Comparison of ENCODE assay signal across 9 mouse cellular contexts in the genomic region with DNA sequence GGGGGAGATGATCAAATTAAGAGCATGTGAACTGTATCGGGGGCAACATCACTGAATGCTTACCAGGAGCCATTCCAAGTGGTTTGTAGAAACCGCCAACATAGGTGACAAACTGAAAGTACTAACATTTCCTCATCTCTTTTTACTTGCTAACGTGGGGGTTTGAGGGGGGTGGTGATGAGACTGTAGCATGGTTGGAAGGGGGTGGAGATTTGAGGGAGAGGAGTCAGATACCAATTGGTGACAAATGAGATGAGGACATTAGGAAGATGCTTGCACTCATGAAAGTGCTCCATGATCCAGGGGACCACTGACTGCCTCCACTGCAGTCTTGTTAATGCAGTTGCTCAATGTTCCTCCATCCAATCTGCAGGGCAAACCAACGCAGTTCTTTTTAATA. TPM values are rescaled to one million over a fixed set of nuclear protein-coding genes. Genes with fewer than 3 reads are reported as not detected.
A peak's percentile ranks its signal among the peaks of the same experiment; 100 is the strongest.
DNase-seq lines count a peak whose midpoint lies in the region; ATAC-seq and TF ChIP-seq lines count a peak whose summit lies in the region.
"Had no signal": no experiment of that assay in that cellular context is flagged by ENCODE, and none has a peak within 500 bp of the region (broad histone marks: within the 10 kb centered on the region; RNA-seq: fewer than 3 reads in every experiment).

No protein-coding gene starts in this region.

- peak overlapping the region; percentile 65 for H3K4me3 ChIP-seq in heart, embryonic 10.5 days
- H3K4me3 ChIP-seq in lung, embryonic 14.5 days (ENCODE audit: low read depth, low read length): no peak overlapping the region
- no peak overlapping the region for H3K4me3 ChIP-seq in lung, adult 2 months (replicated peaks; ENCODE audit: extremely low read depth, low read depth, low read length)
- peak overlapping the region; percentile 76 for H3K4me3 ChIP-seq in hindbrain, embryonic 16.5 days (ENCODE audit: low read length)
- H3K4me3 ChIP-seq in olfactory bulb, adult 2 months (ENCODE audit: insufficient read depth, low read depth, low read length): 0 out of 2 replicates have a peak overlapping the region, but pooled peaks have one; percentile 5

- H3K9me3 ChIP-seq in heart, embryonic 10.5 days: no peaks in the 10 kb centered on the region
- no peaks in the 10 kb centered on the region for H3K9me3 ChIP-seq in lung, embryonic 14.5 days (ENCODE audit: low read depth, low read length)
- no peaks in the 10 kb centered on the region for H3K9me3 ChIP-seq in hindbrain, embryonic 16.5 days (ENCODE audit: control insufficient read depth, low read length)
- H3K9me3 ChIP-seq: lung, embryonic 15.5 days had no signal

- peaks cover 67% of the 10 kb centered on the region for H3K27me3 ChIP-seq in heart, embryonic 10.5 days (ENCODE audit: insufficient read depth, poor library complexity, severe bottlenecking)
- H3K27me3 ChIP-seq in lung, embryonic 14.5 days (ENCODE audit: insufficient read depth, low read length): peaks cover 40% of the 10 kb centered on the region
- H3K27me3 ChIP-seq in hindbrain, embryonic 16.5 days (replicated peaks; ENCODE audit: control insufficient read depth, insufficient read depth, low read length): no peaks in the 10 kb centered on the region

- no peak overlapping the region for H3K27ac ChIP-seq in heart, embryonic 10.5 days
- no peak overlapping the region for H3K27ac ChIP-seq in lung, embryonic 14.5 days (ENCODE audit: low read depth)
- H3K27ac ChIP-seq in hindbrain, embryonic 16.5 days (ENCODE audit: low read depth, low read length): no peak overlapping the region
- H3K27ac ChIP-seq in olfactory bulb, adult 2 months (ENCODE audit: insufficient read depth, low read depth, low read length): no peak overlapping the region
- H3K27ac ChIP-seq: lung, embryonic 15.5 days had no signal

- H3K9ac ChIP-seq in lung, embryonic 14.5 days: no peak overlapping the region
- H3K9ac ChIP-seq in hindbrain, embryonic 16.5 days (ENCODE audit: low read depth, low read length): peak overlapping the region; percentile 51
- H3K9ac ChIP-seq: lung, embryonic 15.5 days had no signal

- TF ChIP-seq POLR2A in lung, adult 2 months (IDR thresholded peaks at IDR 0.05; ENCODE audit: borderline replicate concordance, extremely low read depth, low read depth, low read length): no peak
- no peak for TF ChIP-seq POLR2A in olfactory bulb, adult 2 months (IDR thresholded peaks at IDR 0.05; ENCODE audit: insufficient read depth, low read depth, low read length)

- no peak for ATAC-seq in lung, embryonic 14.5 days (ENCODE audit: insufficient read depth)
- ATAC-seq in hindbrain, embryonic 16.5 days: no peak

- H3K36me3 ChIP-seq in heart, embryonic 10.5 days: no peaks in the 10 kb centered on the region
- no peaks in the 10 kb centered on the region for H3K36me3 ChIP-seq in lung, embryonic 14.5 days (ENCODE audit: insufficient read depth)
- no peaks in the 10 kb centered on the region for H3K36me3 ChIP-seq in hindbrain, embryonic 16.5 days (ENCODE audit: control insufficient read depth, insufficient read depth, low read length)
- H3K36me3 ChIP-seq: lung, embryonic 15.5 days had no signal

- intact Hi-C loops in heart, postnatal 36 days (cut with DNase I): no loop called here

- H3K4me1 ChIP-seq in heart, embryonic 10.5 days: 0 out of 2 replicates have a peak, but pooled peaks cover 7% of the 10 kb centered on the region
- H3K4me1 ChIP-seq in lung, embryonic 14.5 days (ENCODE audit: insufficient read depth): no peaks in the 10 kb centered on the region
- H3K4me1 ChIP-seq in lung, adult 2 months (ENCODE audit: control insufficient read depth, insufficient read depth, low read length): no peaks in the 10 kb centered on the region
- H3K4me1 ChIP-seq in hindbrain, embryonic 16.5 days (ENCODE audit: control insufficient read depth, insufficient read depth, low read depth, low read length): no peaks in the 10 kb centered on the region; the same call in 1 of the 2 replicates
- H3K4me1 ChIP-seq in olfactory bulb, adult 2 months (ENCODE audit: control insufficient read depth, insufficient read depth, low read length): no peaks in the 10 kb centered on the region

- TF ChIP-seq CTCF in lung, embryonic 14.5 days (IDR thresholded peaks at IDR 0.05; ENCODE audit: low read depth): no peak
- TF ChIP-seq CTCF in lung, adult 2 months (IDR thresholded peaks at IDR 0.05; ENCODE audit: insufficient read depth, low read length): no peak
- no peak for TF ChIP-seq CTCF in olfactory bulb, adult 2 months (IDR thresholded peaks at IDR 0.05; ENCODE audit: insufficient read depth, low read depth, low read length)

- DNase-seq in heart, embryonic 10.5 days (ENCODE audit: low spot score): no peak
- DNase-seq in heart, postnatal 36 days: no peak
- DNase-seq in lung, embryonic 14.5 days: no peak
- DNase-seq in lung, adult 2 months: no peak
- no peak for DNase-seq in c-Kit-positive CD71-positive TER-119-positive erythroid progenitor cells, embryonic 14.5 days (ENCODE audit: low spot score)
- DNase-seq in embryo, embryonic 10.5 days (ENCODE audit: low spot score): no peak

- peak overlapping the region; percentile 84; the same call in 1 of the 2 replicates for H3K4me2 ChIP-seq in lung, embryonic 14.5 days
- peak overlapping the region; percentile 66 for H3K4me2 ChIP-seq in hindbrain, embryonic 16.5 days (ENCODE audit: low read length)

- WGBS in heart, embryonic 10.5 days: 18% methylated on average over 4 of the region's 4 CpGs
- WGBS in lung, embryonic 14.5 days: 14% methylated on average over 4 of the region's 4 CpGs
- WGBS in lung, adult 2 months: 21% methylated on average over 4 of the region's 4 CpGs
- 15% methylated on average over 4 of the region's 4 CpGs for WGBS in hindbrain, embryonic 16.5 days
- WGBS in olfactory bulb, adult 2 months: 15% methylated on average over 4 of the region's 4 CpGs

RNA-seq across cellular contexts. Expression of gene Slitrk3, which starts 0.6 kb away (rescaled TPM):
- 0.10 and 0.22 TPM in 2 replicates for polyA plus RNA-seq in heart, embryonic 10.5 days (2016; fragmentation: Nextera tagmentation; extraction: Ambion mirVana)
- not detected for total RNA-seq in heart, postnatal 36 days (2021)
- 0.04 and 0.09 TPM in 2 replicates for polyA plus RNA-seq in lung, embryonic 14.5 days (2014; fragmentation: Nextera tagmentation; extraction: Ambion mirVana)
- 0.05 TPM in 1 of 2 replicates, not detected in the other for polyA plus RNA-seq in lung, adult 2 months (2012; rRNA removed)
- polyA plus RNA-seq in hindbrain, embryonic 16.5 days (2015; fragmentation: Nextera tagmentation; extraction: Ambion mirVana): 27.2 and 27.4 TPM in 2 replicates
- polyA plus RNA-seq in olfactory bulb, adult 2 months (2012; ENCODE audit: insufficient read depth, insufficient read length, low replicate concordance, missing spikeins): not detected in 2 replicates

Comparison
In these comparisons a context has a peak if more than half of its experiments do, and no peak if none do; other contexts are left out.
1. H3K4me3 ChIP-seq: peak in heart, embryonic 10.5 days (single experiment), hindbrain, embryonic 16.5 days (single experiment) and olfactory bulb, adult 2 months (single experiment); none in lung, embryonic 14.5 days (single experiment) and lung, adult 2 months (single experiment).
2. RNA of gene Slitrk3, which starts 0.6 kb away (polyA plus RNA-seq): 27.2 to 27.4 TPM in hindbrain, embryonic 16.5 days; 0.10 to 0.22 TPM in heart, embryonic 10.5 days, 0.04 to 0.09 TPM in lung, embryonic 14.5 days, 0.05 TPM in lung, adult 2 months and not detected in olfactory bulb, adult 2 months; every median in the first group is over 10 times any median in the second.